Mouse (Mus musculus) cortical plate, adult 2 months (tissue): ENCODE measurements at regions not wholly inside any gene's neighbourhood (a gene's known extent, or its start where the extent isn't known, plus 50 kb on each side); places are given as distances from the start of the nearest gene placed in this dataset.

Source experiments
- CTCF ChIP-seq: fragments of 200-500 bp; IDR thresholded peaks from 2 replicates; pipeline ENCODE4 v1.5.1; 2011; ENCODE audit warnings: mild to moderate bottlenecking, control low read depth, low read length; ENCODE audit not compliant: insufficient read depth; ENCODE audit errors: extremely low read depth
- POLR2A ChIP-seq: fragments of 200-500 bp; IDR thresholded peaks from 2 replicates; pipeline ENCODE4 v1.6.1; 2011; ENCODE audit warnings: mild to moderate bottlenecking, low read length, control low read depth; ENCODE audit not compliant: insufficient read depth; ENCODE audit errors: extremely low read depth

GRCm38 (mm10) chr9:47384185-47384854, 145.7 kb upstream of the Cadm1 start:
- TF ChIP-seq CTCF (no peak), POLR2A (no peak)
